Mouse (Mus musculus) kidney, adult 2 months (tissue): ENCODE results near the gene Asxl1.

Experiments
- CTCF ChIP-seq: fragments of 200-500 bp; conservative IDR thresholded peaks from 2 replicates; pipeline ENCODE4 v1.5.1; 2011; ENCODE audit warnings: low read depth, mild to moderate bottlenecking, control low read depth, low read length, moderate library complexity, mixed read lengths; ENCODE audit not compliant: insufficient read depth, insufficient read length
- POLR2A ChIP-seq: fragments of 200-500 bp; IDR thresholded peaks from one replicate; pipeline ENCODE4 v1.6.1; 2011; ENCODE audit warnings: low read depth, low read length, control low read depth

- TF ChIP-seq POLR2A: no peak
- TF ChIP-seq CTCF: no peak
Observed at GRCm38 (mm10) chr2:153336117-153336516, 9.5 kb upstream of the Asxl1 start.
